23 mouse cellular contexts compared by ENCODE assay signal in genomic region chr9:53601541-53601940, GRCm38 (mm10). TPM values are rescaled to one million over a fixed set of nuclear protein-coding genes. Genes with fewer than 3 reads are reported as not detected.
A peak's percentile ranks its signal among the peaks of the same experiment; 100 is the strongest.
DNase-seq lines count a peak whose midpoint lies in the region; ATAC-seq and TF ChIP-seq lines count a peak whose summit lies in the region.
"Had no signal": no experiment of that assay in that cellular context is flagged by ENCODE, and none has a peak within 500 bp of the region (broad histone marks: within the 10 kb centered on the region; RNA-seq: fewer than 3 reads in every experiment).

No protein-coding gene starts in this region.

- no peak for TF ChIP-seq EP300 in heart, adult 2 months (IDR thresholded peaks at IDR 0.05; ENCODE audit: insufficient read depth, low read depth, low read length)
- TF ChIP-seq EP300 in liver, embryonic 14.5 days (IDR thresholded peaks at IDR 0.05; ENCODE audit: low read depth): no peak

- H3K4me1 ChIP-seq in heart, adult 2 months (ENCODE audit: control insufficient read depth, insufficient read depth, low read length): peaks cover 14% of the 10 kb centered on the region
- 0 out of 2 replicates have a peak, but pooled peaks cover 2% of the 10 kb centered on the region for H3K4me1 ChIP-seq in heart, embryonic 11.5 days (ENCODE audit: control insufficient read depth, insufficient read depth, low read length)
- peaks cover 0 to 9% of the 10 kb centered on the region in 2 experiments; a peak in 2 of 4 replicates for H3K4me1 ChIP-seq in liver, embryonic 14.5 days (replicated peaks; ENCODE audit: control insufficient read depth in 2 of 2, insufficient read depth in 2 of 2, low read length in 1 of 2)
- peaks cover 21% of the 10 kb centered on the region for H3K4me1 ChIP-seq in liver, embryonic 12.5 days
- H3K4me1 ChIP-seq in embryonic facial prominence, embryonic 11.5 days (ENCODE audit: control insufficient read depth, insufficient read depth, low read length): no peaks in the 10 kb centered on the region
- peaks cover 16% of the 10 kb centered on the region for H3K4me1 ChIP-seq in liver, embryonic 16.5 days (ENCODE audit: control insufficient read depth, low read depth, low read length)
- H3K4me1 ChIP-seq: limb, embryonic 12.5 days; midbrain, embryonic 15.5 days had no signal

- H3K27ac ChIP-seq in heart, adult 2 months: peak overlapping the region; percentile 88
- no peak overlapping the region for H3K27ac ChIP-seq in heart, embryonic 11.5 days (ENCODE audit: low read depth, low read length)
- H3K27ac ChIP-seq in liver, embryonic 14.5 days: no peak overlapping the region
- no peak overlapping the region for H3K27ac ChIP-seq in liver, embryonic 12.5 days
- no peak overlapping the region for H3K27ac ChIP-seq in embryonic facial prominence, embryonic 11.5 days (replicated peaks; ENCODE audit: low read depth, low read length)
- H3K27ac ChIP-seq in liver, embryonic 16.5 days (ENCODE audit: low read length): peak overlapping the region; percentile 63; the same call in 1 of the 2 replicates
- H3K27ac ChIP-seq: embryonic facial prominence, embryonic 13.5 days; kidney, embryonic 15.5 days; limb, embryonic 12.5 days; lung, embryonic 15.5 days; midbrain, embryonic 15.5 days; stomach, embryonic 15.5 days had no signal

- no peak overlapping the region for H3K4me3 ChIP-seq in heart, adult 2 months
- H3K4me3 ChIP-seq in heart, embryonic 11.5 days (ENCODE audit: low read depth, low read length): no peak overlapping the region
- no peak overlapping the region for H3K4me3 ChIP-seq in liver, embryonic 14.5 days (ENCODE audit: insufficient read depth in 1 of 2, low read depth in 2 of 2, low read length in 2 of 2)
- H3K4me3 ChIP-seq in liver, embryonic 12.5 days: no peak overlapping the region
- no peak overlapping the region for H3K4me3 ChIP-seq in embryonic facial prominence, embryonic 11.5 days (ENCODE audit: low read depth, low read length)
- H3K4me3 ChIP-seq in liver, embryonic 16.5 days (ENCODE audit: low read depth, low read length): no peak overlapping the region
- H3K4me3 ChIP-seq: embryonic facial prominence, embryonic 13.5 days; kidney, embryonic 15.5 days; limb, embryonic 12.5 days; lung, embryonic 15.5 days; midbrain, embryonic 15.5 days; myocyte; stomach, embryonic 15.5 days had no signal

- 61% methylated on average over 2 of the region's 2 CpGs for WGBS in heart, adult 2 months
- 90% methylated on average over 2 of the region's 2 CpGs for WGBS in heart, embryonic 11.5 days (ENCODE audit: insufficient replicate concordance)
- WGBS in liver, embryonic 14.5 days (ENCODE audit: insufficient replicate concordance): 78% methylated on average over 2 of the region's 2 CpGs
- WGBS in liver, embryonic 12.5 days (ENCODE audit: insufficient replicate concordance): 74% methylated on average over 2 of the region's 2 CpGs
- 87% methylated on average over 2 of the region's 2 CpGs for WGBS in embryonic facial prominence, embryonic 11.5 days
- 82% methylated on average over 2 of the region's 2 CpGs for WGBS in liver, embryonic 16.5 days (ENCODE audit: insufficient replicate concordance)

- no peak for TF ChIP-seq CTCF in heart, adult 2 months (IDR thresholded peaks at IDR 0.05)
- no peak for TF ChIP-seq CTCF in liver, embryonic 14.5 days (IDR thresholded peaks at IDR 0.05; ENCODE audit: low read depth)

- no peak for TF ChIP-seq POLR2A in heart, adult 2 months (IDR thresholded peaks at IDR 0.05; ENCODE audit: insufficient read depth, low read depth, low read length)

- peak in 1 of 2 experiments; percentile 21 for DNase-seq in heart, adult 2 months
- DNase-seq in liver, embryonic 14.5 days (ENCODE audit: low read depth in 3 of 3, low spot score in 3 of 3): no peak
- DNase-seq in embryonic facial prominence, embryonic 11.5 days (ENCODE audit: low spot score): peak; percentile 6
- no peak for DNase-seq in thymus, postnatal 0 days (ENCODE audit: low spot score)
- DNase-seq in ovary, adult 18-20 months (ENCODE audit: low spot score): no peak
- DNase-seq: adrenal gland, adult 2 months; B cell, adult 2 months; cerebellum, adult 9-11 months; gastrocnemius, postnatal 25 days; thymus, adult 18-20 months had no signal

- H3K79me2 ChIP-seq in heart, adult 2 months (replicated peaks; ENCODE audit: control insufficient read depth, insufficient read depth, low read length): peaks cover 3% of the 10 kb centered on the region; the same call in 1 of the 2 replicates

- H3K27me3 ChIP-seq in heart, adult 2 months (ENCODE audit: control insufficient read depth, insufficient read depth, low read length): no peaks in the 10 kb centered on the region
- no peaks in the 10 kb centered on the region for H3K27me3 ChIP-seq in heart, embryonic 11.5 days (ENCODE audit: control insufficient read depth, insufficient read depth, low read length)
- no peaks in the 10 kb centered on the region for H3K27me3 ChIP-seq in liver, embryonic 14.5 days (ENCODE audit: control insufficient read depth, insufficient read depth, low read length)
- H3K27me3 ChIP-seq in liver, embryonic 12.5 days (replicated peaks): no peaks in the 10 kb centered on the region
- no peaks in the 10 kb centered on the region for H3K27me3 ChIP-seq in embryonic facial prominence, embryonic 11.5 days (ENCODE audit: control insufficient read depth, insufficient read depth, low read length)
- H3K27me3 ChIP-seq in liver, embryonic 16.5 days (ENCODE audit: control insufficient read depth, insufficient read depth, low read depth, low read length): no peaks in the 10 kb centered on the region
- H3K27me3 ChIP-seq: embryonic facial prominence, embryonic 13.5 days; kidney, embryonic 15.5 days; limb, embryonic 12.5 days; lung, embryonic 15.5 days; midbrain, embryonic 15.5 days; stomach, embryonic 15.5 days had no signal

- no peak for ATAC-seq in heart, embryonic 11.5 days (replicated peaks; ENCODE audit: insufficient number of reproducible peaks, low FRiP score, low TSS enrichment)
- ATAC-seq in liver, embryonic 14.5 days (ENCODE audit: insufficient read depth): peak; percentile 42; the same call in 1 of the 2 replicates
- no peak for ATAC-seq in liver, embryonic 12.5 days
- ATAC-seq in embryonic facial prominence, embryonic 11.5 days (replicated peaks; ENCODE audit: insufficient number of reproducible peaks, low FRiP score, low TSS enrichment, low read depth): no peak
- peak; percentile 63 for ATAC-seq in liver, embryonic 16.5 days (ENCODE audit: low read depth)
- ATAC-seq: forebrain, embryonic 14.5 days; hindbrain, embryonic 16.5 days; intestine, embryonic 16.5 days; midbrain, embryonic 15.5 days had no signal

- no peaks in the 10 kb centered on the region for H3K9me3 ChIP-seq in heart, embryonic 11.5 days (replicated peaks; ENCODE audit: control insufficient read depth, low read length)
- H3K9me3 ChIP-seq in liver, embryonic 14.5 days (ENCODE audit: control insufficient read depth, low read length): no peaks in the 10 kb centered on the region
- no peaks in the 10 kb centered on the region for H3K9me3 ChIP-seq in liver, embryonic 12.5 days (replicated peaks)
- H3K9me3 ChIP-seq in embryonic facial prominence, embryonic 11.5 days (replicated peaks; ENCODE audit: control insufficient read depth, low read length): no peaks in the 10 kb centered on the region
- no peaks in the 10 kb centered on the region for H3K9me3 ChIP-seq in liver, embryonic 16.5 days (replicated peaks; ENCODE audit: control insufficient read depth, low read length)
- H3K9me3 ChIP-seq: embryonic facial prominence, embryonic 13.5 days; kidney, embryonic 15.5 days; limb, embryonic 12.5 days; lung, embryonic 15.5 days; midbrain, embryonic 15.5 days; stomach, embryonic 15.5 days had no signal

- H3K4me2 ChIP-seq in heart, embryonic 11.5 days: no peak overlapping the region
- no peak overlapping the region for H3K4me2 ChIP-seq in liver, embryonic 14.5 days (ENCODE audit: low read depth)
- H3K4me2 ChIP-seq in liver, embryonic 12.5 days: no peak overlapping the region
- no peak overlapping the region for H3K4me2 ChIP-seq in embryonic facial prominence, embryonic 11.5 days (ENCODE audit: low read depth, low read length)
- H3K4me2 ChIP-seq in liver, embryonic 16.5 days (ENCODE audit: low read depth, low read length): no peak overlapping the region
- H3K4me2 ChIP-seq: embryonic facial prominence, embryonic 13.5 days; kidney, embryonic 15.5 days; limb, embryonic 12.5 days; lung, embryonic 15.5 days; midbrain, embryonic 15.5 days; stomach, embryonic 15.5 days had no signal

- intact Hi-C loops in heart, adult 2 months (cut with DNase I): no loop called here

- no peak overlapping the region for H3K9ac ChIP-seq in heart, adult 2 months (ENCODE audit: low read depth, low read length)
- H3K9ac ChIP-seq in heart, embryonic 11.5 days (ENCODE audit: low read depth, low read length): no peak overlapping the region
- no peak overlapping the region for H3K9ac ChIP-seq in liver, embryonic 14.5 days (replicated peaks)
- H3K9ac ChIP-seq in liver, embryonic 12.5 days: no peak overlapping the region
- H3K9ac ChIP-seq in embryonic facial prominence, embryonic 11.5 days (replicated peaks; ENCODE audit: low read length): no peak overlapping the region
- no peak overlapping the region for H3K9ac ChIP-seq in liver, embryonic 16.5 days (ENCODE audit: low read depth, low read length)
- H3K9ac ChIP-seq: embryonic facial prominence, embryonic 13.5 days; kidney, embryonic 15.5 days; limb, embryonic 12.5 days; lung, embryonic 15.5 days; midbrain, embryonic 15.5 days; stomach, embryonic 15.5 days had no signal

- H3K36me3 ChIP-seq in heart, adult 2 months (ENCODE audit: control insufficient read depth, insufficient read depth, low read length): peaks cover 5% of the 10 kb centered on the region
- no peaks in the 10 kb centered on the region for H3K36me3 ChIP-seq in heart, embryonic 11.5 days (ENCODE audit: control insufficient read depth, insufficient read depth, low read length)
- no peaks in the 10 kb centered on the region for H3K36me3 ChIP-seq in liver, embryonic 14.5 days (replicated peaks; ENCODE audit: control insufficient read depth, insufficient read depth, low read depth)
- no peaks in the 10 kb centered on the region for H3K36me3 ChIP-seq in liver, embryonic 12.5 days
- H3K36me3 ChIP-seq in embryonic facial prominence, embryonic 11.5 days (replicated peaks; ENCODE audit: control insufficient read depth, insufficient read depth, low read depth, low read length): no peaks in the 10 kb centered on the region
- H3K36me3 ChIP-seq in liver, embryonic 16.5 days (ENCODE audit: control insufficient read depth, insufficient read depth): no peaks in the 10 kb centered on the region
- H3K36me3 ChIP-seq: lung, embryonic 15.5 days; midbrain, embryonic 15.5 days; stomach, embryonic 15.5 days had no signal

RNA-seq across cellular contexts. Expression of gene Acat1, which starts 8.6 kb away (rescaled TPM):
- total RNA-seq in heart, adult 2 months (2021): 100 to 1,000 TPM; 286 to 342 TPM
- 157 and 271 TPM in 2 replicates for polyA plus RNA-seq in heart, adult 2 months (2012; rRNA removed)
- polyA plus RNA-seq in heart, embryonic 11.5 days (2014; fragmentation: Nextera tagmentation; extraction: Ambion mirVana): 156 and 165 TPM in 2 replicates
- 31.8 and 52.8 TPM in 2 replicates for polyA plus RNA-seq in liver, embryonic 14.5 days (2012; rRNA removed)
- 87.4 and 97.3 TPM in 2 replicates for polyA plus RNA-seq in liver, embryonic 14.5 days (2014; fragmentation: Nextera tagmentation; extraction: Ambion mirVana)
- 47.9 and 49.4 TPM in 2 replicates for polyA plus RNA-seq in liver, embryonic 12.5 days (2016; fragmentation: Nextera tagmentation; extraction: Ambion mirVana)
- polyA plus RNA-seq in embryonic facial prominence, embryonic 11.5 days (2014; fragmentation: Nextera tagmentation; extraction: Ambion mirVana): 56.7 and 65.0 TPM in 2 replicates
- polyA plus RNA-seq in liver, embryonic 16.5 days (2015; fragmentation: Nextera tagmentation; extraction: Ambion mirVana): 138 and 148 TPM in 2 replicates
- 88.6 and 99.1 TPM in 2 replicates for polyA plus RNA-seq in thymus, postnatal 0 days (2015; fragmentation: Nextera tagmentation; extraction: Ambion mirVana)

Comparison
In these comparisons a context has a peak if more than half of its experiments do, and no peak if none do; other contexts are left out.
1. H3K27ac ChIP-seq: peak in heart, adult 2 months (single experiment) and liver, embryonic 16.5 days (single experiment); none in heart, embryonic 11.5 days (single experiment), liver, embryonic 14.5 days (single experiment), liver, embryonic 12.5 days (single experiment) and embryonic facial prominence, embryonic 11.5 days (single experiment).
2. ATAC-seq: peak in liver, embryonic 14.5 days (single experiment) and liver, embryonic 16.5 days (single experiment); none in heart, embryonic 11.5 days (single experiment), liver, embryonic 12.5 days (single experiment) and embryonic facial prominence, embryonic 11.5 days (single experiment).